Mouse (Mus musculus) neural tube, postnatal 0 days (tissue): ENCODE data around the gene Hint1. TPM values are rescaled to one million over a fixed set of nuclear protein-coding genes. Genes with fewer than 3 reads are reported as not detected.

Experiments used
- polyA plus RNA-seq: library from polyadenylated mRNA; unstranded; fragments of >200 nt; fragmentation: Nextera tagmentation; extraction: Ambion mirVana; gene quantifications from 2 replicates; pipeline ENCODE4 v1.2.1, GENCODE M21; 2015

The Hint1 gene
- polyA plus RNA-seq: 1,024 and 1,220 TPM in 2 replicates

GRCm38 (mm10) chr11:54866119-54867048 is at the start of gene Hint1:
Gene Hint1 (plus strand): TSS chr11:54866383.

GRCm38 (mm10) chr11:54860256-54861038 is 5.7 kb upstream of the Hint1 start, which contains the start of gene Lyrm7:
Gene Lyrm7 (minus strand): TSS chr11:54860916.

GRCm38 (mm10) chr11:54902333-54903323 is 36.4 kb downstream of the Hint1 start, which contains the start of gene Gpx3:
Gene Gpx3 (plus strand): TSS chr11:54902453.

Other genes with a start within 250 kb of the Hint1 start
- gene Cdc42se2, start 78.7 kb upstream of the Hint1 start, polyA plus RNA-seq: 117 and 124 TPM in 2 replicates
- gene Lyrm7, start 5.5 kb upstream of the Hint1 start, polyA plus RNA-seq: 7.5 and 10.5 TPM in 2 replicates
- 67.6 and 71.4 TPM in 2 replicates for gene Gpx3, start 36.1 kb downstream of the Hint1 start, polyA plus RNA-seq
- gene Tnip1, start 96.5 kb downstream of the Hint1 start, polyA plus RNA-seq: 17.5 and 17.6 TPM in 2 replicates
- gene Anxa6, start 167.1 kb downstream of the Hint1 start, polyA plus RNA-seq: 108 and 111 TPM in 2 replicates
- gene Ccdc69, start 211.7 kb downstream of the Hint1 start, polyA plus RNA-seq: 0.48 and 0.81 TPM in 2 replicates
- 71.2 and 74.1 TPM in 2 replicates for gene Gm2a, start 231.7 kb downstream of the Hint1 start, polyA plus RNA-seq